Mouse (Mus musculus) MEL (cell line): Measurements from ENCODE around the gene Slc46a3.

ENCODE experiments used
- CHD2 ChIP-seq: IDR thresholded peaks from 2 replicates; pipeline ENCODE4 v1.6.1; 2011; ENCODE audit warnings: low read length, improper control_type of control experiment
- CTCF ChIP-seq, 3 experiments: IDR thresholded peaks in 2 of 3; conservative IDR thresholded peaks in 1 of 3; 2 replicates each; pipeline ENCODE4 v1.5.1; 2011 to 2012; ENCODE audit warnings: low read length in 3 of 3, low read depth in 2 of 3, mild to moderate bottlenecking in 2 of 3, improper control_type of control experiment in 1 of 3, inconsistent platforms in 1 of 3, mixed read lengths in 1 of 3, moderate library complexity in 1 of 3; ENCODE audit not compliant: control insufficient read depth in 1 of 3, insufficient read depth in 1 of 3, poor library complexity in 1 of 3, severe bottlenecking in 1 of 3
- ELF1 ChIP-seq: IDR thresholded peaks from 2 replicates; pipeline ENCODE4 v1.6.1; 2014; ENCODE audit warnings: low read depth, mild to moderate bottlenecking, inconsistent platforms, low read length, improper control_type of control experiment, moderate library complexity
- EP300 ChIP-seq, 2 experiments: IDR thresholded peaks; 2 replicates each; pipeline ENCODE4 v1.6.1; 2011; ENCODE audit warnings: improper control_type of control experiment in 2 of 2, low read length in 2 of 2, low read depth in 1 of 2, mild to moderate bottlenecking in 1 of 2
- HCFC1 ChIP-seq: IDR thresholded peaks from 2 replicates; pipeline ENCODE4 v1.6.1; 2012; ENCODE audit warnings: low read depth, mild to moderate bottlenecking, inconsistent platforms, low read length, improper control_type of control experiment, moderate library complexity
- MAFK ChIP-seq: IDR thresholded peaks from 2 replicates; pipeline ENCODE4 v1.6.1; 2011; ENCODE audit warnings: low read depth, mild to moderate bottlenecking, low read length, improper control_type of control experiment, borderline replicate concordance
- MXI1 ChIP-seq: IDR thresholded peaks from 2 replicates; pipeline ENCODE4 v1.6.1; 2011; ENCODE audit warnings: mild to moderate bottlenecking, low read depth, low read length, improper control_type of control experiment
- POLR2A ChIP-seq, 2 experiments: IDR thresholded peaks; 2 replicates each; pipeline ENCODE4 v1.6.1; 2011 to 2012; ENCODE audit warnings: low read length in 2 of 2, mild to moderate bottlenecking in 2 of 2, control low read depth in 1 of 2, improper control_type of control experiment in 1 of 2, low read depth in 1 of 2, moderate library complexity in 1 of 2; ENCODE audit not compliant: control insufficient read depth in 1 of 2, insufficient read depth in 1 of 2, poor library complexity in 1 of 2
- RAD21 ChIP-seq: IDR thresholded peaks from 2 replicates; pipeline ENCODE4 v1.6.1; 2011; ENCODE audit warnings: mild to moderate bottlenecking, low read depth, low read length, improper control_type of control experiment
- USF1 ChIP-seq: IDR thresholded peaks from 2 replicates; pipeline ENCODE4 v1.6.1; 2014; ENCODE audit warnings: low read depth, mild to moderate bottlenecking, inconsistent platforms, low read length, improper control_type of control experiment, moderate library complexity
- ZKSCAN1 ChIP-seq: IDR thresholded peaks from 2 replicates; pipeline ENCODE4 v1.6.1; 2012; ENCODE audit warnings: low read depth, mild to moderate bottlenecking, inconsistent platforms, low read length, improper control_type of control experiment, moderate library complexity

DNA sequence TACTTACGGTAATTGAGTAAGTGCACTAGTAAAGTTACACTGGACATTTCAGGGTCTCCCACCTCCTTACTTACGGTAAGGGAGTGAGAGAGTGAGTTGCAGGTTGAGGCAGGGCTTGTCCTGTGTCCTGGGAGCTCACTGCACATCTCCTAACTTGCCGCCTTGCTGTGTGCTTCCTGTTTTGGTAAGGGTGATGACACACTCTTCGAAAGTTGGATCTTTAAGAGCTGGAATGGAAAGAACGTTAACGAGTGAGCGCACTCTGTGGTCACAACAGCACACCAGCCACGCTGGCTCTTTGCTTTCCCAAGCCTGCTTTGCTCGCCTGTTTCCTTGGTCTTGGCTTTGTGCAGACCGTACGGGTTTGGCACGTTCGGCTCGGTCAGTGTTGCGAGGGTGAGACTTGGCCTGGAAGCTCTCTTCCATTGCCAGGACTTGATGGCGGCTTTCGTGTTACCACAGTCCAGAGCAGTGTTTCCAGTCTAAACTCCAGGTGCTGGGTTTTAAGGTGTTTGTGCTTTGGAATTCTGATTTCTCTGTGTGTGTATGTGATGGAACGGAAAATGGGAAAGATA, 20.0 kb downstream of the Slc46a3 start:
- TF ChIP-seq CTCF (IDR thresholded peaks at IDR 0.05 in 2 of 3, conservative IDR thresholded peaks at IDR 0.05 in 1 of 3; ENCODE audit: control insufficient read depth in 1 of 3, insufficient read depth in 1 of 3, low read depth in 2 of 3, low read length in 3 of 3, poor library complexity in 1 of 3, severe bottlenecking in 1 of 3), result no peak
- no peak for TF ChIP-seq USF1
- no peak for TF ChIP-seq POLR2A (IDR thresholded peaks at IDR 0.05; ENCODE audit: control insufficient read depth in 1 of 2, insufficient read depth in 1 of 2, low read depth in 1 of 2, low read length in 2 of 2, poor library complexity in 1 of 2)
- TF ChIP-seq EP300 (IDR thresholded peaks at IDR 0.05; ENCODE audit: low read depth in 1 of 2, low read length in 2 of 2), result no peak
- no peak for TF ChIP-seq ELF1
- no peak for TF ChIP-seq MXI1
- no peak for TF ChIP-seq ZKSCAN1
- TF ChIP-seq RAD21, result no peak
- no peak for TF ChIP-seq HCFC1
- TF ChIP-seq CHD2, result no peak
- no peak for TF ChIP-seq MAFK
